Mouse (Mus musculus): Measurements from ENCODE around the gene Nckap1l. TPM values are rescaled to one million over a fixed set of nuclear protein-coding genes. Genes with fewer than 3 reads are reported as not detected.

Nckap1l gene
- polyA plus RNA-seq (2012; rRNA removed; ENCODE audit: low replicate concordance): 30.1 and 37.6 TPM in 2 replicates

DNA sequence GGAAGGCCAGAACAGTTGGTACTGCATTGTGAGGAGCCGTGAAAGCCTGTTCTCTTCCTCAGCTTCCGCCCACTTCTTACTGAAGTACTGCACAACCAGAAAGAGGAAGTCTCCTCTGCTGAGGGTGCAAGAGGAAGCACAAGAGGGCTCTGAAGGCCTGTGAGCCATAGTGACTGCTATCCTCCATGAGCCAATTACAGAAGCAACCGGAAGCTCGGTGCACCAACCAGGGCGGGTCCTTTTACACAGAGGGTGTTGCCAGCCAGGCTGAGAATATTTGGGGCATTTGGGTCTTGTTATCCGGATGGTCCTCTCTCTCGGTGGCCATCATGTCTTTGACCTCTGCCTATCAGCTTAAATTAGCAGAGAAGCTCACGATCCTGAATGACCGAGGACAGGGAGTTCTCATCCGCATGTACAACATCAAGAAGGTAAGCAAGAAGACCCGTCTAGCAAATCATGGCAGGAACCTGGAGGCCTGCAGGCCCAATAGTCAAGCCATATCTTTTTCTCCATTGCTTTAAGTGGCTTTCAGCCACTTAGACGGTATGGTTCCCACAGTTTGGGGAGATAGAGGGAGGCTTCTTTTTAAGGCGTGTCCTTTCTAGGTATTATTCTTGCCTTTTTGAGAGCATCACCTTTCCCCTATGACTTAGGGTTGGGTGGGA lies at the start of gene Nckap1l:
TSS of gene Nckap1l (plus strand) at position 244 of the 668 bp plus-strand sequence.

GRCm38 (mm10) chr15:103430241-103430640 lies 23.4 kb upstream of the Nckap1l start, which contains the start of gene Gtsf1:
TSS of gene Gtsf1 (minus strand) at chr15:103430470.

GRCm38 (mm10) chr15:103448369-103448768 lies 5.2 kb upstream of the Nckap1l start, which contains the start of gene Gtsf2:
TSS of gene Gtsf2 (minus strand) at chr15:103448469.

DNA sequence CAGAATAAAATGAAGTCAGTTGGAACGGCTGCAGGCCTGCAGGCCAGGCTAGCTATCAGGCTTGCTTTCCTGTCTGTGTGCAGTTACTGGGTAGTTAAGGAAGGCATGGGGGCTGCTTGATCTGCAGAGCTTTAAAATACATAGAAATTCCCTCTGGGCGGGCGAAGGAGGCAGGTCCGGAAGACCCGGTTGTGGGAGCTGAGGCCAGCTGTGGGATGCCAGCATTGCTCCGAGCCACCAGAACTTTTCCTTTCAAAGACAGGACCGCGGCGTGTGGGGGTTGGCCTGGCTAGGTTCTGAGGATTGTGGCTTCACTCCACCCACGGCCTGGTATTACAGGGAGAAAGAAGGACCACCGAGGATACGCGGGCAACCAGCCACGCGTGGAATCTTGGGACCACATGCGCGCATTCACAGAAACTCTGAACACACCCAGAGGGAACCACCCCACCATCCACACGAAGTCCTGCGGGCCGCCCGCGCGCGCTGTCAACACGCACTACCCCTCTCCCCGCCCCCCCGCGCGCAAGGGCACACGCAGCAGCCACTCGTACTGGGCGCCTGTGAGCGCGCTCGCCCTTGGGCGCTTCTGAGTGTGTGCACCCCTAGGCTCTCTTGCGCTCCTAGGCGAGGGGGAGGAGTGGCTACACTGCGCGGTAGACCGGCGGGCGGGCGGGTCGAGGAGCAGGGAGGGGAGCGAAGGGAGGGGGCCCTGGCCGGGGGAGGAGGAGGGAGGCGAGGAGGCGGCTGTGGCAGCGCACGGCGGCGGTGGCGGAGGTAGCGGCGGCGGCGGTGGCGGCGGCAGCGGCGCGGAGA lies 49.0 kb downstream of the Nckap1l start, which contains the start of gene Pde1b:
TSS of gene Pde1b (plus strand) at position 600 of the 816 bp plus-strand sequence.

DNA sequence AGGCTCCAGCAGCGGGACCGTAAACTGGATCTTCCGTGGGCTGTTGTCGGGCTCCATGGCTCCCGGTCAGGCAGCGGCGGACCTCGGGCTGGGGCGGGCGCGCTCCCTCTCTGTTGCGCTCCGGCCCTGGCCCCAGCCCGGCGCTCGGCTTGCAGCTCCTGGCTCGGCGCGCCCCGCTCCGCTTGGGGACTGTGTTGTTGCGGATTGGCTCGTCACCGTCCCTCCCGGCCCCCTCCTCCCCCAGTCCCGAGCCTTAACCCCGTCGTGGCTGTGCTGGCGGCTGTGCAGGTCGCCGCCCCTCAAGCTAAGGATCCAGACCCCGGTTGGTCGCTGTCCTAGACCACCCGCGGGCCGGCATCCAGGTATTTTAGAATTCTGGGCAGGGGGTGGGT lies 84.2 kb downstream of the Nckap1l start, which contains the start of gene Ppp1r1a:
TSS of gene Ppp1r1a (minus strand) at position 182 of the 392 bp plus-strand sequence.

Other genes with a start within 250 kb of the Nckap1l start
- gene Cbx5, start 214.0 kb upstream of the Nckap1l start, polyA plus RNA-seq (2012; rRNA removed; ENCODE audit: low replicate concordance): 5.7 and 18.2 TPM in 2 replicates
- gene Hnrnpa1, start 213.4 kb upstream of the Nckap1l start, polyA plus RNA-seq (2012; rRNA removed; ENCODE audit: low replicate concordance): 37.5 and 59.6 TPM in 2 replicates
- gene Nfe2, start 195.4 kb upstream of the Nckap1l start, polyA plus RNA-seq (2012; rRNA removed; ENCODE audit: low replicate concordance): 1.7 and 4.3 TPM in 2 replicates
- 70.2 and 156 TPM in 2 replicates for gene Copz1, start 181.1 kb upstream of the Nckap1l start, polyA plus RNA-seq (2012; rRNA removed; ENCODE audit: low replicate concordance)
- 0.10 and 0.14 TPM in 2 replicates for gene Gpr84, start 143.2 kb upstream of the Nckap1l start, polyA plus RNA-seq (2012; rRNA removed; ENCODE audit: low replicate concordance)
- 46.7 and 63.1 TPM in 2 replicates for gene Zfp385a, start 113.7 kb upstream of the Nckap1l start, polyA plus RNA-seq (2012; rRNA removed; ENCODE audit: low replicate concordance)
- gene Itga5, start 87.0 kb upstream of the Nckap1l start, polyA plus RNA-seq (2012; rRNA removed; ENCODE audit: low replicate concordance): 22.0 and 27.6 TPM in 2 replicates
- not detected in 2 replicates for gene Gtsf1, start 23.3 kb upstream of the Nckap1l start, polyA plus RNA-seq (2012; rRNA removed; ENCODE audit: low replicate concordance)
- gene Gtsf2, start 5.3 kb upstream of the Nckap1l start, polyA plus RNA-seq (2012; rRNA removed; ENCODE audit: low replicate concordance): not detected in 2 replicates
- gene Pde1b, start 49.2 kb downstream of the Nckap1l start, polyA plus RNA-seq (2012; rRNA removed; ENCODE audit: low replicate concordance): 13.0 and 14.4 TPM in 2 replicates
- 79.7 and 156 TPM in 2 replicates for gene Ppp1r1a, start 84.2 kb downstream of the Nckap1l start, polyA plus RNA-seq (2012; rRNA removed; ENCODE audit: low replicate concordance)
- gene Glycam1, start 111.3 kb downstream of the Nckap1l start, polyA plus RNA-seq (2012; rRNA removed; ENCODE audit: low replicate concordance): 606 and 915 TPM in 2 replicates

Measured in mammary gland, adult 2 months (tissue).